Mouse (Mus musculus): Measurements from ENCODE around the gene Myo1c.

Myo1c gene

GRCm38 (mm10) chr11:75716661-75717325 lies 66.5 kb downstream of the Myo1c start:
- no peak for DNase-seq (ENCODE audit: low spot score)

DNA sequence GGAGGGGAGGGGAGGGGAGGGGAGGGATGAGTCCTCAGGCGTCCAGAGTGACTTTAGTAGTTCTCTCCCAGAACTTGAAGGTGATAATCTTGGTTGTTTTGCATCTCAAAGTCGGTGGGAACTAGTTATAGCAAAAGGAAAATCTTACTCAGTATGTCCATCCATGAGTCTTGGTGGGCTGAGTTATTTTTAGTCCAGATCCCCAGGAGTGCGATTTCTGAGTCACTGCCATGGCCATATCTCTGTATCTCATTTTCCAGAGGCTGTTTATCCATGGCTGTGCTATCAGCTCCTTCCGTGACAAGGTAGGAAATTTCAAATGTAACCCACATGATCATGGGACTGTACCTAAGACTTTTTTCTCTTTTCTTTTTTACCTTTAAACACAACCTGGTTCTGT lies 72.0 kb downstream of the Myo1c start:
- no peak for DNase-seq (ENCODE audit: low spot score)

Measured in adipocyte (in vitro differentiated cells).